Mouse (Mus musculus) stomach, embryonic 16.5 days (tissue): ENCODE measurements around the gene Imp4. TPM values are rescaled to one million over a fixed set of nuclear protein-coding genes. Genes with fewer than 3 reads are reported as not detected.
A peak's percentile ranks its signal among the peaks of the same experiment; 100 is the strongest.

Experiments
- ATAC-seq: fragments of 200-750 bp; cut with Nextera tagmentation; 2 replicates; pipeline ENCODE4 v1.8.0; 2017; ENCODE audit warnings: moderate number of reproducible peaks, moderate TSS enrichment; ENCODE audit not compliant: insufficient read depth, low FRiP score
- H3K27ac ChIP-seq: fragments of 300-500 bp; sonication (generic); 2 replicates; pipeline ENCODE4 v1.5.1; 2014; ENCODE audit warnings: low read length
- H3K27me3 ChIP-seq: fragments of 300-500 bp; sonication (generic); 2 replicates; pipeline ENCODE4 v1.6.1; 2014; ENCODE audit warnings: low read length, control low read depth, mixed read lengths; ENCODE audit not compliant: control insufficient read depth, insufficient read depth
- H3K36me3 ChIP-seq: fragments of 300-500 bp; sonication (generic); 2 replicates; pipeline ENCODE4 v1.6.1; 2014; ENCODE audit warnings: low read length; ENCODE audit not compliant: control insufficient read depth, insufficient read depth
- H3K4me1 ChIP-seq: fragments of 300-500 bp; sonication (generic); 2 replicates; pipeline ENCODE4 v1.6.1; 2014; ENCODE audit warnings: low read length, control low read depth, mixed read lengths; ENCODE audit not compliant: control insufficient read depth, insufficient read depth
- H3K4me2 ChIP-seq: fragments of 300-500 bp; sonication (generic); 2 replicates; pipeline ENCODE4 v1.6.1; 2014; ENCODE audit warnings: low read depth, low read length, mixed read lengths
- H3K4me3 ChIP-seq: fragments of 300-500 bp; sonication (generic); replicated peaks from 2 replicates; pipeline ENCODE4 v1.5.1; 2014; ENCODE audit warnings: mild to moderate bottlenecking, low read length
- H3K9ac ChIP-seq: fragments of 300-500 bp; sonication (generic); 2 replicates; pipeline ENCODE4 v1.6.1; 2014; ENCODE audit warnings: low read length
- H3K9me3 ChIP-seq: fragments of 300-500 bp; sonication (generic); replicated peaks from 2 replicates; pipeline ENCODE4 v1.6.1; 2016; ENCODE audit warnings: low read length, control low read depth; ENCODE audit not compliant: control insufficient read depth
- WGBS: fragments of 180-500 bp; shearing (Covaris S2); extraction: QIAGEN DNeasy Blood & Tissue Kit; methylation state at CpG from one replicate; pipeline ENCODE4 v1.1.7; 2014; 5-methylcytosine and 5-hydroxymethylcytosine counted together
- polyA plus RNA-seq: library from polyadenylated mRNA; unstranded; fragments of >200 nt; fragmentation: Nextera tagmentation; extraction: Ambion mirVana; gene quantifications from 2 replicates; pipeline ENCODE4 v1.2.1, GENCODE M21; 2015

Gene Imp4
- polyA plus RNA-seq, 1 experiment from 2014 or later = 74.1 TPM

DNA sequence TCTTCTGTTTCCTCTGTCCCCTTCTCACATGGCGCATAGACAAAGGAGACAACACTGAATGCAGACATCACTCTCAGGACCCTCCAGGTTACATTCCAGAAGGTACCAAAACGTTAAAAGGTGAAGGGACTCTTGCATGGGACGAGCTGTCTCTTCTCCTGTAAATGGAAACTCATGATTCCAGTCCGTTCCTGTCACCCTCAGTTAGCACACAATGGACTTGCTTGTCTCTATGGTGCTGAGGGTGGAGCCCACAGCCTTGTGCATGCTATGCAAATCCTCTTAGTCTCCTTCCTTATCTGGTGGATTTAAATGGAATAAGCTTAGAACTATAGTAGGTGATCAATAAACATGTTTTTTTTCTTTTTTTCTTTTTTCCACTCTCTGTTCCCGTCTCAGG lies 30.1 kb downstream of the Imp4 start:
- Histone ChIP-seq H3K4me1 (peaks cover 7% of the 10 kb centered on the region; the same call in 1 of the 2 replicates), H3K27ac (no peak overlapping the region), H3K9me3 (no peaks in the 10 kb centered on the region), H3K36me3 (no peaks in the 10 kb centered on the region), H3K9ac (no peak overlapping the region), H3K27me3 (no peaks in the 10 kb centered on the region), H3K4me3 (no peak overlapping the region), H3K4me2 (no peak overlapping the region)
- no peak for ATAC-seq
- WGBS = 69% methylated on average over 5 of the region's 5 CpGs

DNA sequence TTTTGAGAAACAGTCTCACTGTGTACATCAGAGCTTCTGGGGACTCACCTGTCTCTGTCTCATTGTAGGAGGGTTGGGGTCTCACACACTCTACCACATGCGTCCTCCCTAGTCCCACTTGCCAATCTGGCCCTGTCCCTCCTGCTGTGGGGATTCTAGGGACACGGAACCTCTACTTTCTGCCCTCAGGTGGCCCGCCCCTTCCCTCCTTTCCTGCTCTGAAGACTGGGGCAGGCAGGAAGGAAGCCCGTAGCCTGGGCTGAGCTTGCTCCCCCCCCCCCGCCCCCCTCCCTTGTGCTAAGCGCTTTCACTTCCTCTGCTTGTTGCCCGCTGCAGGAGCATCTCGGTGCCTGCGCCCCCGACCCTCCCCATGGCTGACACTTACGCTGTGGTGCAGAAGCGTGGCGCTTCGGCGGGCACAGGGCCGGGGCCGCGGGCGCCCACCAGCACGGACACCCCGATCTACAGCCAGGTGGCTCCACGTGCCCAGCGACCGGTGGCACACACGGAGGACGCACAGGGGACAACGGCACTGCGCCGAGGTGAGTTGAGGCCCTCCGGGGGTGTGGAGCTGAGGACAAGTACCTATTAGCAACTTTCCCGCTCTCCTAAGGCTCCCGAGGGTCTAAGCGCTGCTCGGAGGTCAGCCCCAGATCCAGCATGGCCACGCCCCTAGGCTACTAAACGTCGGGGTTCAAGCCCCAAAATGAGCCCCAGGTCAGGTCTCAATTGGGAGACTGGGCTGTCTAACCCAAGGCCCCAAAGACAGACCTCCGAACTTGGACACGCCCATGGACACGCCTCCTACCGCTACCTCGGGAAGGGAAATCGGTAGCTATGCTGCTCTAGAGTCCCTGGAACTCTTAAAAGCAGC lies 33.0 kb downstream of the Imp4 start:
- ATAC-seq = peak; percentile 69
- H3K36me3 ChIP-seq = no peaks in the 10 kb centered on the region

DNA sequence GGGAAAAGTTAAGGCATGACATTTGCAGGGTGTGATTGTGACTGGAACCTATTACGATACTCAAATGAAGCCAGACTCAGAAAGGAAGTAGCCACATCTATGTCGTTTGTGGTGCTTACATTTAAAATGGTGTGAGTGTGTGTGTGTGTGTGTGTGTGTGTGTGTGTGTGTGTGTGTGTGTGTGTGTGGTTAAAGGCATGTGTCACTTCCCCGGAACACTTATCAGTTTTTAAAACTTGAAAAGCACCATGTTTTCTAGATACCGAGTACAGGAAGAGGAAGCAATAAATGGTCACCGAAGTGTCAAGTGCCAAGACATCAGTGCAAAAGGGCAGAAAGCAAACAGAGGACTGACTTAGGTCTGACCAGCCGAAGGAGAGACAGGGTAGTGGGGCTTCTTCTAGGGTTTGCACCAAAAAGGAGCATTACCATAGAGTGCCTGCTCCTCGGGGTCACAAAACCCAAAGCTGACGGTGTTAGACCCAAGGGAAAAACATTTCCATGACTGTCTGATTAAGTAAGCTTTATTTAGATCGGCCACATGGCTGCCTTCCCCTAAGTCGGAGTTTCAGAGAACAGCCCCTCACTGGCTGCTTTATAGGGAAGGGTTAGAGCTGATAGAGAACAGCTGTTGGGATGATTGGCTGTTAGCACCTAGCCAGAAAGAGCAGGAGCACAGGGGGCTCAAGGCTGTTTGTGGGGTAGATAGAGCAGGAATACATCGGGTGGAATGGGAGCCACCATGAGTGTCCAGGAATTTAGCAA lies 39.4 kb downstream of the Imp4 start:
- H3K9me3 ChIP-seq = no peaks in the 10 kb centered on the region
- no peak overlapping the region for H3K4me3 ChIP-seq
- WGBS = 40% methylated on average over 11 of the region's 11 CpGs
- no peak overlapping the region for H3K9ac ChIP-seq
- no peaks in the 10 kb centered on the region for H3K27me3 ChIP-seq
- peaks cover 5% of the 10 kb centered on the region; the same call in 1 of the 2 replicates for H3K4me1 ChIP-seq
- peak; percentile 29; the same call in 1 of the 2 replicates for ATAC-seq
- no peak overlapping the region for H3K27ac ChIP-seq
- no peaks in the 10 kb centered on the region for H3K36me3 ChIP-seq
- H3K4me2 ChIP-seq = no peak overlapping the region

More for the DNA sequence above, 33.0 kb downstream of the Imp4 start:
- Histone ChIP-seq H3K4me2 (peak overlapping the region; percentile 99), H3K9ac (peak overlapping the region; percentile 74), H3K27me3 (no peaks in the 10 kb centered on the region), H3K27ac (no peak overlapping the region), H3K9me3 (no peaks in the 10 kb centered on the region), H3K4me1 (peaks cover 7% of the 10 kb centered on the region; the same call in 1 of the 2 replicates), H3K4me3 (peak overlapping the region; percentile 66)
- under 1% methylated on average over 42 of the region's 43 CpGs for WGBS

DNA sequence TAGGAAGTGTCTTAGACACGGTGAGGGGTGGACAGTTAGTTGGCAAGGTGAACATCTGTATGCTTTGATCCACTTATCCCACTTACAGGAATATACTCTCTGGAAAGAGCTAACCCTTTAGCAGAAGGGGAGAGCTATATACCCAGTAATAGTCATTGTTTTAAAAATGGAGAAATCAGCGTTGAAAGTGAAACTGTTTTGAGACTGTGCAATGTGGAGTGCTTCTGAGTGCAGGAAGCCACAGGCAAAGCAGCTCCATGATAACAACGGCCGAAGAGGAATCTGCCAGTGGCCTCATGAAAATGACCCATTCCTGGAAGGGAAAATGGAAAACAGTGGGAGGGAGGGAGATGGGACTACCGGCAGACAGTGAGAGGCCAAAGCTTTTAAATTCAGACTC lies 41.1 kb downstream of the Imp4 start:
- Histone ChIP-seq H3K4me2 (no peak overlapping the region), H3K4me1 (peaks cover 5% of the 10 kb centered on the region; the same call in 1 of the 2 replicates), H3K27me3 (no peaks in the 10 kb centered on the region), H3K9me3 (no peaks in the 10 kb centered on the region), H3K9ac (no peak overlapping the region), H3K27ac (no peak overlapping the region), H3K4me3 (no peak overlapping the region), H3K36me3 (no peaks in the 10 kb centered on the region)
- no peak for ATAC-seq
- 62% methylated on average over 5 of the region's 5 CpGs for WGBS

DNA sequence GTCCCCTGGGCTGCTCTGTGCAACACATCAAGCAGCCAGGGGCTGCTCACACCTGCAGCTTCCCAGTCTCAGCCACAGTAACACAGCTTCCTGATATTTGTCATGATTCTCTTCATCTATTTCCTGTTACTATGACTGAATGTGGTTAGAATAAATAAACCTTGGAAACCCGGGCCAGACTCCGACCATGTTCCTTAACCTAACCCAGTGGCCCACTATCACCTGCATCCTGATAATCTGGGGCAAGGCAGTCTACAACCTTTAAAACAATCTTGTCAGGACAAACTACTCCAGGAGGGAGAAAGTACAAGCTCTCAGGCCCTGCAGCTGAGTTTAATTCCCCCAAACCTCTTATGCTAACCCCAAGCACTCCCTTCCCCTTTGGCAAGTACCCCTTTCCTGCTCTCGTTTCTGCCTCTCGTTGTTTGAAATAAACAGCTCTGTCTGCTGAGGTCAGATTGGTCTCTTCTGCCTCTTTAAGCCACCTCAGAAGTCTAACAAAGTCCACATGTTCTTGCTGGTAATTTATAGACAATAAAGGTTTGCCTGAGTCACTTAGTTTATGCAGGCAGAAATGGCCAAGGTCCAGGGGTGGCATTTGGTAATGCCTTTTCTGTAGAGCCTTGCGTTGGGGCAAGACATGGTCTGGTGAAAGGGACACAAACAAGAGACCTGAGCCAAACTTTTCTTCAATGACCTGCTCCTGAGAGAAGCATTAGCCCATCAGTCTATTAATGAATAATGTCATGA lies 42.4 kb downstream of the Imp4 start:
- peaks cover 5% of the 10 kb centered on the region; the same call in 1 of the 2 replicates for H3K4me1 ChIP-seq
- ATAC-seq = no peak
- no peaks in the 10 kb centered on the region for H3K27me3 ChIP-seq
- H3K9ac ChIP-seq = no peak overlapping the region
- H3K4me2 ChIP-seq = no peak overlapping the region
- no peaks in the 10 kb centered on the region for H3K9me3 ChIP-seq
- no peak overlapping the region for H3K27ac ChIP-seq
- no peaks in the 10 kb centered on the region for H3K36me3 ChIP-seq
- 39% methylated on average over 5 of the region's 5 CpGs for WGBS
- H3K4me3 ChIP-seq = no peak overlapping the region

DNA sequence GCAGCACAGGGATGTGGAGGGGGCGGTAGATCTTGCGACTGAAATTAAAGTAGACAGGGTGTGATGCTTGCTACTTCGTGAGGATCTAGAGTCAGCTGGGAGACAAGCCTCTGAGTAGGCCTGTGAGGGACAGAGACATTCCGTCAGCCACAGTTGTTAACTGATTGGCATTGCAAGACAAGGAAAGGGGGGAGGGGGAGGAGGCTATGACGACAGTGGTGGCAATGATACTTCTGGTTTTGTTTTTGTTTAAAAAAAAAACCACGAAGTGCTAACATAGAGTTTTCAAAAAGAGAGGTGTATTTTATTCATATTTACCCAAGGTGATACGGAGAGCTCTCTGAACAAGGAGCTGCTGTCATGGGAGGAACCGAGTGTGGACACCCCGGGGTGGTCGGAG lies 44.8 kb downstream of the Imp4 start:
- Histone ChIP-seq H3K4me1 (peaks cover under 1% of the 10 kb centered on the region; the same call in 1 of the 2 replicates), H3K27me3 (no peaks in the 10 kb centered on the region), H3K36me3 (no peaks in the 10 kb centered on the region), H3K27ac (no peak overlapping the region), H3K9me3 (no peaks in the 10 kb centered on the region), H3K4me2 (no peak overlapping the region), H3K4me3 (no peak overlapping the region), H3K9ac (no peak overlapping the region)
- 70% methylated on average over 10 of the region's 10 CpGs for WGBS
- ATAC-seq = no peak

DNA sequence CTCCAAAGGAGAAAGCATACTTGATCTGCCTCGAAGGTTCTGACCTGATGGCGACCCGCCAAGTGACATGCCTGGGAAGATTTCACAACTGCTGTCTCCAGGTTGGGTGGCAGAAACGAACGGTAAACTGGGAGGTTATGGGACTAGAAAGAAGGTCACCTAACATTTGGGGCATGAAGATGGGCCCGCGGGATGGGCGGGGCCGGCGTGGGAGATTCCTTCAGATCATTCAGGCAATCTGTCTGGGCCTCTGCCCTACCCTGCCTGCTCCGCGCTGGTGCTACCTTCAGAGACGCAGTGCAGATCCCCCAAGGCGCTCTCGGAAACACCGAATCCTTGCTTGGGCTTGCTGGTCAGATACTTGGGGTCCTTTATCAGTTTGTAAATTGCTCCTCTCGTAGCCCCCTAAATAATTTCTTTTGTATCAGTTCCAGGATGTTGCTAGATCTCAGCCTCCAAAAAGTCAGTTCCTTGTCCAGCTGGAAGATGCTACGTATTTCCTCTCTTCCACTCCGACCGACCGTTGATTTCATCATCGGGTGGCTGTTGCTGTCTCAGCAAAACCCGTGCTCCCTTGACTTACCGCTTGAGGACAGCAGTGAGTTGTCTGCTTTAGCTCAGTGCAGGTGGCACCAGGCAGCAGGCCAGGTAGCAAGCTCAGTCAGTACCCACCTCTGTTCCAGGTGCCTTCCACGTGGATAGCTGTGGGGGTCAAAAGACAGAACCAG lies 46.0 kb downstream of the Imp4 start:
- Histone ChIP-seq H3K9me3 (no peaks in the 10 kb centered on the region), H3K27ac (no peak overlapping the region), H3K27me3 (no peaks in the 10 kb centered on the region), H3K4me1 (no peaks in the 10 kb centered on the region), H3K36me3 (no peaks in the 10 kb centered on the region), H3K9ac (peak overlapping the region; percentile 28; the same call in 1 of the 2 replicates), H3K4me3 (peak overlapping the region; percentile 23), H3K4me2 (peak overlapping the region; percentile 46)
- 9% methylated on average over 25 of the region's 25 CpGs for WGBS
- peak; percentile 50; the same call in 1 of the 2 replicates for ATAC-seq

DNA sequence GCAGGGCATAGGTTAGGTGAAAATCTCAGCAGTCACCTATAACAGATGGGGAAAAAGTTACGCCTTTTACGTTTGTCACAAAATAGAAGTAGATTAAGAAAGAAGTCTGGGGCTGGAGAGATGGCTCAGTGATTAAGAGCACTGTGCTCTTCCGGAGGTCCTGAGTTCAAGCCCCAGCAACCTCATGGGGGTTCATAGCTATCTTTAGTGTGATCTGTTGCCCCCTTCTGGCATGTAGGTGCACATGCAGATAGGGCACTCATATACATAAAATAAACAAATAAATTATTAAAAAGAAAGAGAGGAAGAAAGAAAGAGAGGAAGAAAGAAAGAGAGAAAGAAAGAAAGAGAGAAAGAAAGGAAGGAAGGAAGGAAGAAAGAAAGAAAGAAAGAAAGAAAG lies 47.7 kb downstream of the Imp4 start:
- WGBS = 92% methylated on average over 3 of the region's 3 CpGs
- ATAC-seq = no peak
- Histone ChIP-seq H3K27me3 (no peaks in the 10 kb centered on the region), H3K36me3 (no peaks in the 10 kb centered on the region), H3K4me3 (no peak overlapping the region), H3K9ac (no peak overlapping the region), H3K4me1 (no peaks in the 10 kb centered on the region), H3K27ac (no peak overlapping the region), H3K4me2 (no peak overlapping the region), H3K9me3 (no peaks in the 10 kb centered on the region)
